Mouse (Mus musculus) embryo, embryonic 11.5 days (tissue): ENCODE results near the gene Fam174b.

Experiments
- DNase-seq: peaks from one replicate; pipeline ENCODE4 v3.0.0-alpha.2; 2012; ENCODE audit warnings: low read depth, low spot score

The Fam174b gene

DNA sequence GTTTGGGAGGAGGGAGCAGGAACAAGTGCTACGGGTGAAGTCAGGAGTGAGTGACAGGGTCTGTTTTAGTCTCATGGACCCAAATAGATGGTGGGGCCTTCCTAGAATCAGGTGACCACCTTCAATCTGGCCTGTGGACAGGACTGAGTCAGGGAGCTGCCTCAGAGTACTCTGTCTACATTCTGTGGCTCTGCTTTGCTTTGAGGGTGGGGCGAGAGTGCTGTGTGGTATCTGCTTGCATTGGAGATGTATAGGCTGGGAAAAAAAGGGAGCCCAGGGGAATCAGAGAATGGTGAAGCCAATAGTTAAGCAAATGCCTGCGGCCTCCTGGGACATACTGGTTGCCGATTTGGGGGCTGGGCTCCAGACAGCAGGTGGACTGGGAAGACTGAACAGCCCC is 73.8 kb downstream of the Fam174b start:
- DNase-seq = no peak

DNA sequence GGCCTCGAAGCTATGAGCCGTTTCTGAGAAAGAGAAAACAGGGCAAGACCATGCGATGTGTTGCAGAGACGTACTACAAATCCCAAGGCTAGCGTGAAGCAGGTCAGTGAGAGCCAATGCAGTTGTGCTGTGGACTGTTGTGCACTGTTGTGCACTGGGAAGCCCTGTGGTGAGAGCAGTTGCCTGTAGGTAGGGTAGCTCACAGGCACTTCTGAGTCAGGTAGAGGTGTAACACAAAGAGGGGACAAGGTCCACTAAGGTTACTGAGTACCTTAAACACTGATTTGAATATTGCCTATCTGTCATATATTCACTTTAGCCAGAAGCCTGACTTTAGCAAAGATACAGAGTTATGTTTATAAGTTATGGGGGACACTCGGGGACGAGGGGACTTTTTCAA is 74.4 kb downstream of the Fam174b start:
- DNase-seq = no peak

DNA sequence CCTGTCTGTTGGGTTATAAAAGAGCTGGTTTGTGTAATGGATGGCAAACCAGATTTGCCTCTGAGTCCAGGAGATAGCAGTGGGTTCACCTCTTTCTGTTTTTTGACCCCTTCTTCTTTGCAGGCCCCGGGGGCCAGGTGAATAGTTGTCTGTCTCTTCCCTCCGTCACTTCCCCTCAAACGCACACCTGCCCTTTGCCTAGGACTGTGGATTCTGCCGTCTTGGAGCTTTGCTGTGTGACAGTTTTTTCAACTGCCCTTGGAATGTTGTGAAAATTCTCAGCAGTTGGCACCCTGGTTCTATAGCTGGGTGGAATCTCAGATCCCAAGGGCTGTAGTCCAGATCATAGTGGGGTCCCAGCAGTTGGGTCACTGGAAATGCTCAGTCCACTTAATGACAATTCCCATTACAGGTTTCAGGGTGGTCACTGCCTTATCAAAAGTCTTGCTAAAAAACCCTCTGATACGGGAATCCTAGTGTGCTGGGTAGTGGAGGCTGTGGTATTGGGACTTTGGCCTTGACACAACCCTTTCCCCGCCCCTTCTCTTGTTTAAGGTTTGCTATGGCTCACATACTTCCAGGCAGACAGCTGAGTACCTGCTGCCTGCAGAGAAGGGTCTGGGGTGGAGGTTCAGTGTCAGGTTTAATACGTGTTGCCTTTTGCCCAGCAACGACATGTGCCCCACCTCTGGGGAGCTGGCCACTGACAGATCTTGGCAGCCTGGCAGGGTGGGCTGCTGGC is 76.3 kb downstream of the Fam174b start:
- DNase-seq = no peak

DNA sequence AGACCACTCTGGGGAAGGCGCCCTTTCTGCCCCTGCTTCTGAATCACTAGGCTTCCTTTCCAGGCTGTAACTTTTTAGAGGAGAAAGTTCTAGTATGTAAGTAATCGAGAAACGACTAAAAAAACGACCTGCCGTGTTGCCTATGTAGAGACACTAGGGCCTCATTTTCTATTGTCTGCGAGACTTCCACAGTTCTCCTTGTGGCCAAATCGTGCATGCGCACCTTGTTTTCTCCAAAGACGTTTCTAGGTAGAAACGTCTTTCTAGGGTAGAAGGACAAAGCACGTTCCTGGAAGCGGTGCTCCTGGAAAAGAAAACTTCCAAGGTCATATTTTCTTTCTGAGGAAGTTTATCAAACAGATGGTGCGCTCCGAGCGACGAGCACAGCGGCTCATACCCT is 79.3 kb downstream of the Fam174b start:
- no peak for DNase-seq
